Mouse (Mus musculus) brain, embryonic 14.5 days (tissue): ENCODE results near the gene Polg2. TPM values are rescaled to one million over a fixed set of nuclear protein-coding genes. Genes with fewer than 3 reads are reported as not detected.
"Not testable (repeated sequence)": the region's sequence is repeated elsewhere in the genome, so short reads cannot be mapped to it uniquely, and the experiment has no call there.

Experiments
- DNase-seq: peaks from one replicate; pipeline ENCODE4 v3.0.0-alpha.2; 2011; ENCODE audit warnings: low read depth
- CTCF ChIP-seq: fragments of 200-500 bp; IDR thresholded peaks from 2 replicates; pipeline ENCODE4 v1.5.1; 2012; ENCODE audit warnings: inconsistent platforms, mild to moderate bottlenecking, moderate library complexity, borderline replicate concordance; ENCODE audit not compliant: insufficient read depth, insufficient read length; ENCODE audit errors: extremely low read depth
- POLR2A ChIP-seq: fragments of 200-500 bp; IDR thresholded peaks from 2 replicates; pipeline ENCODE4 v1.6.1; 2012; ENCODE audit warnings: mild to moderate bottlenecking, inconsistent platforms, borderline replicate concordance; ENCODE audit not compliant: poor library complexity, insufficient read depth, insufficient read length, severe bottlenecking; ENCODE audit errors: extremely low read depth
- polyA plus RNA-seq: library from polyadenylated mRNA; depleted of rRNA; stranded (reverse); fragments of >200 nt; gene quantifications from 2 replicates; pipeline ENCODE4 v1.2.3, GENCODE M21; 2012

Gene Polg2
- polyA plus RNA-seq, 1 experiment: 9.0 TPM

GRCm38 (mm10) chr11:106753314-106753713 is 26.0 kb downstream of the Polg2 start:
- TF ChIP-seq POLR2A (no peak), CTCF (no peak)
- no peak for DNase-seq

GRCm38 (mm10) chr11:106752103-106752502 is 27.2 kb downstream of the Polg2 start:
- no peak for DNase-seq
- TF ChIP-seq POLR2A: no peak
- no peak for TF ChIP-seq CTCF

DNA sequence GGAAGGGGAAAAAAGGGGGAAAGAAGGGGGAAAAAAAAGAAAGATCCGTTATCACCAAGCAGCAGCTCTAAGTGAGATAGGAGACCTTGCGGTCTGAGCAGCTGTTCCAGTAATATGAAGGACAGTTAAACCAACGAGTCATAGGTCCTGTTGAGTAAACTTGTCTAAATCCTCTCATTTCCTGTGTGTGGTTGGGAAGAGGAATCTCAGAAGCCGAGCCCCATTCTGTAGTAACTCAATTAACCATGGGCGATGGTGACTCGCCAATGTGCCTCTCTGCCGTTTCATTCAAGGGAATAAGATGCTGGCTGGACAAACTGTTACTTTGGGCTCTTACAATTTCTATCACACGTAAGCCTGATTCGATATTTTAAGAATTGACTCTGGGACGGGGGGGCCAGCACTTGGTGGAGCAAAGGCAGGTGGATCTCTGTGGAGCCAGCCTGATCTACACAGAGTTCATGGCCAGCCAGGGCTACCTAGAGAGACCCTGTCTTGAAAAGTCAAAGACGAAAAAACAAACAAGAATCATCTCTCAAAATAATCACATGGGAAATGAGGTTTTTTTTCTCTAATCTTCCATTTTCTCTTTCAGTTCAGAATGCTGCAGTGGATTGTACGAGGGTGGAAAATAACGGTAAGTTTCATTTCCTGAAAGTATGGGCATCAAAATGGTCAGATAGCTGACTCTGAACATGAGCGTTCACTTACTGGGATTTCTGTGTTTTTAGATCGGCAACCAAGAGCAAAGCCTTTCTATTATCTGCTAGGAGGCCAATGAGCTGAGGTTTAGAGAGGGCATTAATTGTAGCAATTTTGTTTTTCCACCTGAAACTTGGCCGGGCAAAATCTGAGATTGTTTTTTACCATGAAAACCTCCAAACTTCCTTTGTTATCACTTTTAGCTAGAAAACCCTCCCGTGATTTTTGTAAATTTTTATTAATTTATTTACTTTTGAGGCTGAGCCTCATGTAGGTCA is 28.0 kb downstream of the Polg2 start, which contains the start of gene Milr1:
Gene Milr1 (plus strand): TSS at position 188 of the 980 bp plus-strand sequence.
- no peak for DNase-seq
- TF ChIP-seq POLR2A (no peak), CTCF (no peak)

DNA sequence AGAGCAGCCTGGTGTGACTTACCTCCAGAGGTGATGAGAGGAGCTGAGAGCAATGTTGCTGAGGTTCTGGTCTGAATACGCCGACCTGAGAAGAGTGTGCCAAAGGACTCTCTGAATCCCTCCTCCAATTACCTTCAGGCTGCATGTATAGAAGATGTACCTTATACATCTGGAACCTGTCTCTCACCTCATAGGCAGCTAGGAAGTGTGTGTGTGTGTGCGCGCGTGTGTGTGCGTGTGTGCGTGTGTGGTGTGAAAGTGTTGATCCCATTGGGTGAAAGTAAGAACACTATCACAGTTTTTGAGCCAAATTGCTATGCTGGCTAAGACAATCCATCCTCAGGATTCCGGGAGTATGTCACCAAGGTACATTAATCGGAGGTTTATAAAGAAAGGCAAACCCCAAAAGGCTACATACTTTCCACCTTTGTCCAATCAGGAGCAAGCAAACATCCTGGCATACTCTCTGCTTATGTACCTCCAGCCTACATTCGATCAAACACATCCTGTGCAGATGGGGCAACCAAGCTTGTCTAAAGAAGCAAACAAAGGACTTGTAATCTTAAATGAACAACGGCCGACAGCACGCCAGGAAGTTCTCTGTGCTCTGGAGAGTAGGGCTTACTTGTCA is 29.1 kb downstream of the Polg2 start, which contains the start of gene Pecam1:
Gene Pecam1 (minus strand): TSS at position 508 of the 631 bp plus-strand sequence.
- TF ChIP-seq CTCF: no peak
- TF ChIP-seq POLR2A: no peak
- no peak for DNase-seq

- not testable (repeated sequence) for DNase-seq
These were observed 29.7 kb downstream of the Polg2 start for GRCm38 (mm10) chr11:106749557-106750120.

DNA sequence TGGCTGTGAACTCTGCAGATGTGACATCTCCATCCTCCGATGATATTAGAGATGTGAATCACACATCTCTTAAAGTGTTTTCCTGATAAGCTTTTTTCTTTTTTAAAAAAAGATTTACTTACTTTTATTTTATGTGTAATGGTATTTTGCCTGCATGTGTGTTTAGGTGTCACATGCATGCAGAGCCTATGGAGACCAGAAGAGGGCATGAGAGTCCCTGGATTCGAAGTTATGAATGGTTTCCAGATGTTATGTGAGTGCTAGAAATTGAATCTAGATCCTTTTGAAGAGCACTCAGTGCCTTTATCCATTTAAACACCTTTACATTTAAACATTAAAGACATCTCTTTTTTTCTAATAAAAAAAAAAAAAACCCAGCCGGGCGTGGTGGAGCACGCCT is 34.4 kb downstream of the Polg2 start:
- no peak for TF ChIP-seq POLR2A
- TF ChIP-seq CTCF: no peak; the same call in 1 of the 2 replicates
- no peak for DNase-seq

DNA sequence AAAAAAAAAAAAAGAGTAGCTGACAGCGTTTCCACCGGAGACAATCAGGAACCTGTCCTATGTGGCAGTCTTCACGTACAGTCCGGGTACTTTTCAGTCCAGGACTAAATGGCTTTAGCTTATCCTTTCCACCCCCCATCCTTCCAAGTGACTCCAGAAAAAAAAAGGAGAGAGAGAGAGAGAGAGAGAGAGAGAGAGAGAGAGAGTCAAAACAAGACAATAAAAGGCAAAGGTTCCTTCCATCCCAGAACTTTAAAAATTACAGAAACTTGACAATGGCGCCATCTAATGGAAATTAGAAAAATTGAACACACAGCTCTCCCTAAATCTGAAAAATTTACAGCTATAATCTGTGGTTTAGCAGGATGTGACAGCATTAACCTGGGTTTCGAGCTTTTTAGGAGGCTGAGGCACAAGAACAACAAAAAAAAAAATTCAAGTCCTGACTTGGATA is 36.9 kb downstream of the Polg2 start:
- TF ChIP-seq POLR2A (no peak), CTCF (no peak)
- DNase-seq: peak; percentile 73

- TF ChIP-seq CTCF (no peak), POLR2A (no peak)
- no peak for DNase-seq
These were observed 37.5 kb downstream of the Polg2 start for GRCm38 (mm10) chr11:106741826-106742225.

GRCm38 (mm10) chr11:106741232-106741631 is 38.1 kb downstream of the Polg2 start:
- no peak for TF ChIP-seq CTCF
- no peak for TF ChIP-seq POLR2A
- DNase-seq: peak; percentile 86

- not testable (repeated sequence) for DNase-seq
These were observed 38.6 kb downstream of the Polg2 start for GRCm38 (mm10) chr11:106740724-106741123.

DNA sequence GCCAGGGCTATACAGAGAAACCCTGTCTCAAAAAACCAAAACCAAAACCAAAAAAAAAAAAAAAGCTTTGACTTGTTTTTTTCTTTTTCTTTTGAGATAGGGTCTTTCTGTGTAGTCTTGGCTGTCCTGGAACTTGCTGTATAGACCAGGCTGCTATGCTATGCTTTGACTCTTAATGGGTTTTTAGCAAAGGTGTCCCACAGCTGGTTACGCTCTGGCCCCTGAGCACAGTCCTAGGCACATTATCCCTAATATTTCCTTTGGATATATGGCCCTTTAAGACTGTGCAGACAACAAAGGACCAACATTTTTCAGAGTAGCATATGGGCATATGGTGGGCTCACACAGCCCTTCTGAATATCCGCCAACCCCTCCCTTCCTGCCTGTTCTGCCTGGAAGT is 40.2 kb downstream of the Polg2 start:
- TF ChIP-seq POLR2A: no peak
- TF ChIP-seq CTCF: no peak
- DNase-seq: peak; percentile 43
